Mouse (Mus musculus): ENCODE results near the gene Zfp607b. TPM values are rescaled to one million over a fixed set of nuclear protein-coding genes. Genes with fewer than 3 reads are reported as not detected.

Gene Zfp607b
- polyA plus RNA-seq, 1 experiment from 2014 or later: 2.0 TPM

- H3K27me3 ChIP-seq (ENCODE audit: control insufficient read depth, insufficient read depth, low read length): no peaks in the 10 kb centered on the region
- 79% methylated on average over 1 of the region's 1 CpGs for WGBS
- no peak overlapping the region for H3K27ac ChIP-seq (replicated peaks)
- H3K9ac ChIP-seq (ENCODE audit: low read length): no peak overlapping the region
- H3K36me3 ChIP-seq (ENCODE audit: control insufficient read depth, insufficient read depth, low read length): no peaks in the 10 kb centered on the region
- no peak for ATAC-seq (ENCODE audit: low FRiP score, low TSS enrichment)
- no peak overlapping the region for H3K4me2 ChIP-seq (replicated peaks; ENCODE audit: low read depth)
- H3K4me3 ChIP-seq (ENCODE audit: low read depth, low read length): no peak overlapping the region
- no peaks in the 10 kb centered on the region for H3K9me3 ChIP-seq (ENCODE audit: control insufficient read depth, low read length)
- no peaks in the 10 kb centered on the region for H3K4me1 ChIP-seq (replicated peaks; ENCODE audit: control insufficient read depth, insufficient read depth)
- TF ChIP-seq CTCF (IDR thresholded peaks at IDR 0.05; ENCODE audit: low read depth) (no peak), EP300 (optimal IDR thresholded peaks at IDR 0.05) (no peak)
- no peak for DNase-seq (ENCODE audit: low spot score)
These were observed 2.1 kb upstream of the Zfp607b start for GRCm38 (mm10) chr7:27687043-27687442.

- Histone ChIP-seq H3K36me3 (ENCODE audit: control insufficient read depth, insufficient read depth, low read length) (no peaks in the 10 kb centered on the region), H3K27me3 (ENCODE audit: control insufficient read depth, insufficient read depth, low read length) (no peaks in the 10 kb centered on the region), H3K9ac (ENCODE audit: low read length) (no peak overlapping the region), H3K4me3 (ENCODE audit: low read depth, low read length) (no peak overlapping the region), H3K27ac (replicated peaks) (no peak overlapping the region), H3K9me3 (ENCODE audit: control insufficient read depth, low read length) (no peaks in the 10 kb centered on the region), H3K4me2 (replicated peaks; ENCODE audit: low read depth) (peak overlapping the region; percentile 70; the same call in 1 of the 2 replicates), H3K4me1 (replicated peaks; ENCODE audit: control insufficient read depth, insufficient read depth) (no peaks in the 10 kb centered on the region)
- ATAC-seq (ENCODE audit: low FRiP score, low TSS enrichment) (no peak), DNase-seq (ENCODE audit: low spot score) (no peak)
- 63% methylated on average over 3 of the region's 3 CpGs for WGBS
- TF ChIP-seq CTCF (IDR thresholded peaks at IDR 0.05; ENCODE audit: low read depth) (no peak), EP300 (optimal IDR thresholded peaks at IDR 0.05) (no peak)
These were observed 1.3 kb upstream of the Zfp607b start for GRCm38 (mm10) chr7:27687836-27688235.

- Histone ChIP-seq H3K9ac (ENCODE audit: low read length) (peak overlapping the region; percentile 63), H3K27ac (replicated peaks) (no peak overlapping the region), H3K4me1 (replicated peaks; ENCODE audit: control insufficient read depth, insufficient read depth) (no peaks in the 10 kb centered on the region), H3K27me3 (ENCODE audit: control insufficient read depth, insufficient read depth, low read length) (no peaks in the 10 kb centered on the region), H3K4me2 (replicated peaks; ENCODE audit: low read depth) (peak overlapping the region; percentile 70), H3K36me3 (ENCODE audit: control insufficient read depth, insufficient read depth, low read length) (no peaks in the 10 kb centered on the region), H3K9me3 (ENCODE audit: control insufficient read depth, low read length) (no peaks in the 10 kb centered on the region), H3K4me3 (ENCODE audit: low read depth, low read length) (peak overlapping the region; percentile 43)
- WGBS: 28% methylated on average over 14 of the region's 14 CpGs
- ATAC-seq (ENCODE audit: low FRiP score, low TSS enrichment): no peak
- no peak for DNase-seq (ENCODE audit: low spot score)
- TF ChIP-seq CTCF (IDR thresholded peaks at IDR 0.05; ENCODE audit: low read depth) (no peak), EP300 (optimal IDR thresholded peaks at IDR 0.05) (no peak)
These were observed 823 bp upstream of the Zfp607b start for GRCm38 (mm10) chr7:27688246-27688788.

GRCm38 (mm10) chr7:27691076-27691475, 1.9 kb downstream of the Zfp607b start:
- no peak overlapping the region for H3K4me2 ChIP-seq (replicated peaks; ENCODE audit: low read depth)
- H3K4me1 ChIP-seq (replicated peaks; ENCODE audit: control insufficient read depth, insufficient read depth): no peaks in the 10 kb centered on the region
- H3K27ac ChIP-seq (replicated peaks): no peak overlapping the region
- no peaks in the 10 kb centered on the region for H3K27me3 ChIP-seq (ENCODE audit: control insufficient read depth, insufficient read depth, low read length)
- TF ChIP-seq EP300 (optimal IDR thresholded peaks at IDR 0.05) (no peak), CTCF (IDR thresholded peaks at IDR 0.05; ENCODE audit: low read depth) (peak; percentile 80)
- 41% methylated on average over 5 of the region's 5 CpGs for WGBS
- DNase-seq (ENCODE audit: low spot score) (peak; percentile 43), ATAC-seq (ENCODE audit: low FRiP score, low TSS enrichment) (no peak)
- H3K9me3 ChIP-seq (ENCODE audit: control insufficient read depth, low read length): no peaks in the 10 kb centered on the region
- H3K36me3 ChIP-seq (ENCODE audit: control insufficient read depth, insufficient read depth, low read length): no peaks in the 10 kb centered on the region
- H3K9ac ChIP-seq (ENCODE audit: low read length): no peak overlapping the region
- no peak overlapping the region for H3K4me3 ChIP-seq (ENCODE audit: low read depth, low read length)

GRCm38 (mm10) chr7:27696711-27697110, 7.6 kb downstream of the Zfp607b start:
- no peak overlapping the region for H3K4me3 ChIP-seq (ENCODE audit: low read depth, low read length)
- H3K4me1 ChIP-seq (replicated peaks; ENCODE audit: control insufficient read depth, insufficient read depth): no peaks in the 10 kb centered on the region
- H3K9me3 ChIP-seq (ENCODE audit: control insufficient read depth, low read length): no peaks in the 10 kb centered on the region
- no peak for ATAC-seq (ENCODE audit: low FRiP score, low TSS enrichment)
- no peak overlapping the region for H3K27ac ChIP-seq (replicated peaks)
- DNase-seq (ENCODE audit: low spot score): no peak
- WGBS: 52% methylated on average over 3 of the region's 3 CpGs
- no peaks in the 10 kb centered on the region for H3K36me3 ChIP-seq (ENCODE audit: control insufficient read depth, insufficient read depth, low read length)
- no peak overlapping the region for H3K4me2 ChIP-seq (replicated peaks; ENCODE audit: low read depth)
- TF ChIP-seq CTCF (IDR thresholded peaks at IDR 0.05; ENCODE audit: low read depth): no peak
- no peak for TF ChIP-seq EP300 (optimal IDR thresholded peaks at IDR 0.05)
- H3K27me3 ChIP-seq (ENCODE audit: control insufficient read depth, insufficient read depth, low read length): no peaks in the 10 kb centered on the region
- H3K9ac ChIP-seq (ENCODE audit: low read length): no peak overlapping the region

GRCm38 (mm10) chr7:27710402-27710801, 21.3 kb downstream of the Zfp607b start:
- ATAC-seq (ENCODE audit: low FRiP score, low TSS enrichment) (no peak), DNase-seq (ENCODE audit: low spot score) (no peak)
- Histone ChIP-seq H3K9ac (ENCODE audit: low read length) (no peak overlapping the region), H3K27me3 (ENCODE audit: control insufficient read depth, insufficient read depth, low read length) (no peaks in the 10 kb centered on the region), H3K27ac (replicated peaks) (no peak overlapping the region), H3K4me2 (replicated peaks; ENCODE audit: low read depth) (no peak overlapping the region), H3K4me3 (ENCODE audit: low read depth, low read length) (no peak overlapping the region), H3K4me1 (replicated peaks; ENCODE audit: control insufficient read depth, insufficient read depth) (no peaks in the 10 kb centered on the region), H3K36me3 (ENCODE audit: control insufficient read depth, insufficient read depth, low read length) (no peaks in the 10 kb centered on the region), H3K9me3 (ENCODE audit: control insufficient read depth, low read length) (no peaks in the 10 kb centered on the region)
- WGBS: 85% methylated on average over 7 of the region's 7 CpGs
- TF ChIP-seq CTCF (IDR thresholded peaks at IDR 0.05; ENCODE audit: low read depth) (no peak), EP300 (optimal IDR thresholded peaks at IDR 0.05) (no peak)
